Mouse (Mus musculus) hindbrain, embryonic 12.5 days (tissue): ENCODE measurements around the gene Uvrag. TPM values are rescaled to one million over a fixed set of nuclear protein-coding genes. Genes with fewer than 3 reads are reported as not detected.

Experiments used
- ATAC-seq: fragments of 200-750 bp; cut with Nextera tagmentation; 2 replicates; pipeline ENCODE4 v1.8.0; 2017; ENCODE audit warnings: moderate TSS enrichment; ENCODE audit not compliant: low FRiP score
- H3K27ac ChIP-seq: fragments of 300-500 bp; sonication (generic); 2 replicates; pipeline ENCODE4 v1.5.1; 2016; ENCODE audit warnings: mild to moderate bottlenecking
- H3K27me3 ChIP-seq: fragments of 300-500 bp; sonication (generic); 2 replicates; pipeline ENCODE4 v1.6.1; 2016; ENCODE audit warnings: mild to moderate bottlenecking
- H3K36me3 ChIP-seq: fragments of 300-500 bp; sonication (generic); 2 replicates; pipeline ENCODE4 v1.6.1; 2016; ENCODE audit warnings: mild to moderate bottlenecking
- H3K4me1 ChIP-seq: fragments of 300-500 bp; sonication (generic); 2 replicates; pipeline ENCODE4 v1.6.1; 2016
- H3K4me2 ChIP-seq: fragments of 300-500 bp; sonication (generic); replicated peaks from 2 replicates; pipeline ENCODE4 v1.6.1; 2016; ENCODE audit warnings: mild to moderate bottlenecking
- H3K4me3 ChIP-seq: fragments of 300-500 bp; sonication (generic); 2 replicates; pipeline ENCODE4 v1.5.1; 2016; ENCODE audit warnings: mild to moderate bottlenecking
- H3K9ac ChIP-seq: fragments of 300-500 bp; sonication (generic); 2 replicates; pipeline ENCODE4 v1.6.1; 2016; ENCODE audit warnings: mild to moderate bottlenecking, moderate library complexity
- H3K9me3 ChIP-seq: fragments of 300-500 bp; sonication (generic); replicated peaks from 2 replicates; pipeline ENCODE4 v1.6.1; 2016; ENCODE audit warnings: mild to moderate bottlenecking
- WGBS: fragments of 180-500 bp; shearing (Covaris S2); methylation state at CpG from one replicate; pipeline ENCODE4 v1.1.7; 2016; 5-methylcytosine and 5-hydroxymethylcytosine counted together
- polyA plus RNA-seq: library from polyadenylated mRNA; unstranded; fragments of >200 nt; fragmentation: Nextera tagmentation; extraction: Ambion mirVana; gene quantifications from 2 replicates; pipeline ENCODE4 v1.2.1, GENCODE M21; 2016

Uvrag gene
- polyA plus RNA-seq, 1 experiment from 2014 or later, result 17.7 TPM

GRCm38 (mm10) chr7:98996791-98997190 lies 144.2 kb downstream of the Uvrag start:
- Histone ChIP-seq H3K4me3 (no peak overlapping the region), H3K27me3 (no peaks in the 10 kb centered on the region), H3K4me1 (no peaks in the 10 kb centered on the region), H3K36me3 (no peaks in the 10 kb centered on the region), H3K9me3 (no peaks in the 10 kb centered on the region), H3K9ac (no peak overlapping the region), H3K27ac (no peak overlapping the region), H3K4me2 (no peak overlapping the region)
- WGBS, result 96% methylated on average over 6 of the region's 6 CpGs
- ATAC-seq, result no peak

- 86% methylated on average over 5 of the region's 5 CpGs for WGBS
Measured at GRCm38 (mm10) chr7:98995126-98995727, 145.7 kb downstream of the Uvrag start.

DNA sequence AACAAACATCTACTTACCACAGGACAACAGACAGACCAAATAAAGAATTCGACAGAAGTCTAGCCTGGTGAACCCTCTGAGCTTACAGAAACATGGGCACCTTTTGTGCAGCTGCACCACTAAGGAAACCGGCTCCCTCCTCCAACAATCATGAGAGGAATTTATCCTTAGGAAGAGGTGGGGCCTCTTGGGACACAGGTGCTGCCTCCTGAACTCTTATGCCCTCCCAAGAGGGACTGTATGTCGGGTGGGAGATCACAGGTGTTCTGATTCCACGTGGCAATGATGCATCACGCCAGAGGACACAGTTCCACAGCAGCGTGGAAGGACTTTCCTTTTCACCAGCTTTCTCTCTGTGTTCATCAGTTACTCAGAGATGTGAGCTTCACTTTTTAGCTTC lies 146.8 kb downstream of the Uvrag start:
- Histone ChIP-seq H3K9ac (no peak overlapping the region), H3K27me3 (no peaks in the 10 kb centered on the region), H3K27ac (no peak overlapping the region), H3K9me3 (no peaks in the 10 kb centered on the region), H3K4me3 (no peak overlapping the region), H3K4me1 (no peaks in the 10 kb centered on the region), H3K36me3 (no peaks in the 10 kb centered on the region), H3K4me2 (no peak overlapping the region)
- 78% methylated on average over 6 of the region's 6 CpGs for WGBS
- ATAC-seq, result no peak

More at GRCm38 (mm10) chr7:98995126-98995727, 145.7 kb downstream of the Uvrag start:
- H3K36me3 ChIP-seq, result no peaks in the 10 kb centered on the region
- H3K4me3 ChIP-seq, result no peak overlapping the region
- no peak for ATAC-seq
- H3K9me3 ChIP-seq, result no peaks in the 10 kb centered on the region
- H3K27me3 ChIP-seq, result no peaks in the 10 kb centered on the region
- H3K9ac ChIP-seq, result no peak overlapping the region
- H3K4me1 ChIP-seq, result no peaks in the 10 kb centered on the region
- H3K4me2 ChIP-seq, result no peak overlapping the region
- no peak overlapping the region for H3K27ac ChIP-seq

GRCm38 (mm10) chr7:98993395-98993794 lies 147.5 kb downstream of the Uvrag start:
- Histone ChIP-seq H3K9ac (no peak overlapping the region), H3K4me3 (no peak overlapping the region), H3K36me3 (no peaks in the 10 kb centered on the region), H3K27me3 (no peaks in the 10 kb centered on the region), H3K4me1 (no peaks in the 10 kb centered on the region), H3K4me2 (no peak overlapping the region), H3K27ac (no peak overlapping the region), H3K9me3 (no peaks in the 10 kb centered on the region)
- WGBS, result 86% methylated on average over 4 of the region's 4 CpGs
- ATAC-seq, result no peak

DNA sequence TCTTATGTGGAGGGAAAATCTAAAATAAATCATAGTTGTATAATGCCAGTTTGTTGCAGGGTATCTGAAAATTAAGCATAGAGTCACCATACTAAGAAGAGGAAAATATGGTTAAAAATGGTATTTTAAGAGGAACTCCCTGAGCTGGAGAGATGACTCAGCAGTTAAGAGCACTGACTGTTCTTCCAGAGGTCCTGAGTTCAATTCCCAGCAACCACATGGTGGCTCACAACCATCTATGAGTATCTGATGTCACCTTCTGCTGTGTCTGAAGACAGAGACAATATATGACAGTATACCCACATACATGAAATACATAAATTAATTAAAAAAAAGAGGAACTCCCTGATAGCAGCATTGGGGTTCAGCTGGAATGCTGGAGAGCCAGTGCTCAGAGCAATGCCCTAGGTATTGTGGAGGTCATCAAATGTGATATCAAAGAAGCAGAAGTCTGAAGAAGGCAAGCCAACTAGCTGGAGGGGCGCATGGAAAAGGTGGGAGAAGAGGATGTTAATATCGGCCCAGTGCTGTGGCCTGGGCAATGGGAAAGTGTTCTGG lies 149.7 kb downstream of the Uvrag start:
- Histone ChIP-seq H3K9ac (no peak overlapping the region), H3K4me2 (no peak overlapping the region), H3K36me3 (0 out of 2 replicates have a peak, but pooled peaks cover 3% of the 10 kb centered on the region), H3K27ac (no peak overlapping the region), H3K4me3 (no peak overlapping the region), H3K27me3 (no peaks in the 10 kb centered on the region), H3K9me3 (no peaks in the 10 kb centered on the region), H3K4me1 (no peaks in the 10 kb centered on the region)
- ATAC-seq, result no peak
- WGBS, result 97% methylated on average over 2 of the region's 2 CpGs

- ATAC-seq, result no peak
- no peaks in the 10 kb centered on the region for H3K4me1 ChIP-seq
- no peak overlapping the region for H3K4me2 ChIP-seq
- no peak overlapping the region for H3K9ac ChIP-seq
- WGBS, result 83% methylated on average over 1 of the region's 1 CpGs
- no peak overlapping the region for H3K4me3 ChIP-seq
- H3K9me3 ChIP-seq, result no peaks in the 10 kb centered on the region
- 0 out of 2 replicates have a peak, but pooled peaks cover 3% of the 10 kb centered on the region for H3K36me3 ChIP-seq
- no peak overlapping the region for H3K27ac ChIP-seq
- H3K27me3 ChIP-seq, result no peaks in the 10 kb centered on the region
Measured at GRCm38 (mm10) chr7:98990510-98990909, 150.4 kb downstream of the Uvrag start.

- Histone ChIP-seq H3K9me3 (no peaks in the 10 kb centered on the region), H3K4me3 (no peak overlapping the region), H3K4me2 (no peak overlapping the region), H3K27ac (no peak overlapping the region), H3K27me3 (no peaks in the 10 kb centered on the region), H3K4me1 (peaks cover 13% of the 10 kb centered on the region; the same call in 1 of the 2 replicates), H3K36me3 (0 out of 2 replicates have a peak, but pooled peaks cover 3% of the 10 kb centered on the region), H3K9ac (no peak overlapping the region)
- no peak for ATAC-seq
- WGBS, result 94% methylated on average over 14 of the region's 14 CpGs
Measured at GRCm38 (mm10) chr7:98986962-98987441, 153.9 kb downstream of the Uvrag start.

GRCm38 (mm10) chr7:98985935-98986334 lies 155.0 kb downstream of the Uvrag start:
- Histone ChIP-seq H3K27ac (no peak overlapping the region), H3K9me3 (no peaks in the 10 kb centered on the region), H3K4me3 (no peak overlapping the region), H3K36me3 (0 out of 2 replicates have a peak, but pooled peaks cover 3% of the 10 kb centered on the region), H3K9ac (no peak overlapping the region), H3K27me3 (no peaks in the 10 kb centered on the region), H3K4me1 (peaks cover 13% of the 10 kb centered on the region; the same call in 1 of the 2 replicates), H3K4me2 (no peak overlapping the region)
- WGBS, result 69% methylated on average over 2 of the region's 2 CpGs
- no peak for ATAC-seq

DNA sequence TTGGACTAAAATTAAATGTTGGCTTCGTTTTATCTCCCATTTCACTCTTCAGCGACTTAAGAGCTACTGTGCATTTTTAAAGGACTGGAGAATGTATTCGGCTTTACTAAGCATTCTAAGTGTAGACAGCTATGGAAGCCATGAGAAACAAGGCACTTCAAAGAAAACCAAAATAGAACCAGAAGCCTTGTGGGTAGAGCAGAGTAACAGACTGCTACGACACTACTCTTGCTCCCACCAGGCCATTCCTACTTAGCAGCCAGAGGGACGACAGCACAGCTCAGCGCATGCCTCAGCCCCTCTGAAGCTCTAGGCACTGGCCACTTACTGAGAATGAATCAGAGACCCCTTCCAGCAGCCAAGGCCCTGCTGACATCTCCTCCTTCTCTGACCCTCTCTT lies 155.5 kb downstream of the Uvrag start:
- no peak for ATAC-seq
- no peaks in the 10 kb centered on the region for H3K9me3 ChIP-seq
- H3K27me3 ChIP-seq, result no peaks in the 10 kb centered on the region
- H3K36me3 ChIP-seq, result 0 out of 2 replicates have a peak, but pooled peaks cover 3% of the 10 kb centered on the region
- H3K4me2 ChIP-seq, result no peak overlapping the region
- 85% methylated on average over 6 of the region's 6 CpGs for WGBS
- H3K4me1 ChIP-seq, result peaks cover 13% of the 10 kb centered on the region; the same call in 1 of the 2 replicates
- H3K4me3 ChIP-seq, result no peak overlapping the region
- H3K27ac ChIP-seq, result no peak overlapping the region
- H3K9ac ChIP-seq, result no peak overlapping the region

GRCm38 (mm10) chr7:98984319-98984718 lies 156.6 kb downstream of the Uvrag start:
- Histone ChIP-seq H3K9ac (no peak overlapping the region), H3K9me3 (no peaks in the 10 kb centered on the region), H3K4me2 (no peak overlapping the region), H3K27ac (no peak overlapping the region), H3K4me3 (no peak overlapping the region), H3K27me3 (no peaks in the 10 kb centered on the region), H3K4me1 (peaks cover 13% of the 10 kb centered on the region; the same call in 1 of the 2 replicates), H3K36me3 (0 out of 2 replicates have a peak, but pooled peaks cover 3% of the 10 kb centered on the region)
- ATAC-seq, result no peak
- 54% methylated on average over 7 of the region's 7 CpGs for WGBS

- 69% methylated on average over 12 of the region's 12 CpGs for WGBS
- H3K27me3 ChIP-seq, result no peaks in the 10 kb centered on the region
- no peak overlapping the region for H3K9ac ChIP-seq
- no peak overlapping the region for H3K27ac ChIP-seq
- no peak overlapping the region for H3K4me3 ChIP-seq
- H3K4me1 ChIP-seq, result peaks cover 13% of the 10 kb centered on the region; the same call in 1 of the 2 replicates
- H3K4me2 ChIP-seq, result no peak overlapping the region
- ATAC-seq, result no peak
- H3K36me3 ChIP-seq, result 0 out of 2 replicates have a peak, but pooled peaks cover 3% of the 10 kb centered on the region
- no peaks in the 10 kb centered on the region for H3K9me3 ChIP-seq
Measured at GRCm38 (mm10) chr7:98983058-98983457, 157.9 kb downstream of the Uvrag start.

DNA sequence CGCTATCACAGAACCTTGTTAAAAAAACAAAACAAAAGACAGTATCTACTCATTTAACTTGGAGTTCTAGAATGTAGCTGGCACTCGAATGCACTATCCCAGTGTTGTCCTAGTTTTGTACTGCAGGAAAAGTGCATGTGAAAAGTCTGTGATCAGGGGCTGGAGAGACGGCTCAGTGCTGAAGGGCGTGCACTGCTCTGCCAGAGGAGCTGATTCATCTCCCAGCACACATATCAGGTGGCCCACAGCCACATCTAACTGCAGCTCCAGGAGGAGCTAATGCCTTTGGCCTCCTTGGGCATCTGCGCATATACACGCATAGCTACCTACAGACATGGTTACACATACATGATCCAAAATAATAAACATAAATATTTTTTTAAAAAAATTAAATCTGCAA lies 159.5 kb downstream of the Uvrag start:
- H3K9ac ChIP-seq, result no peak overlapping the region
- WGBS, result 94% methylated on average over 6 of the region's 6 CpGs
- no peak for ATAC-seq
- H3K4me3 ChIP-seq, result no peak overlapping the region
- H3K36me3 ChIP-seq, result no peaks in the 10 kb centered on the region
- no peak overlapping the region for H3K4me2 ChIP-seq
- no peaks in the 10 kb centered on the region for H3K27me3 ChIP-seq
- H3K4me1 ChIP-seq, result peaks cover 13% of the 10 kb centered on the region; the same call in 1 of the 2 replicates
- no peaks in the 10 kb centered on the region for H3K9me3 ChIP-seq
- H3K27ac ChIP-seq, result no peak overlapping the region
